Mouse (Mus musculus) limb, embryonic 13.5 days (tissue): Measurements from ENCODE around the gene Inca1. TPM values are rescaled to one million over a fixed set of nuclear protein-coding genes. Genes with fewer than 3 reads are reported as not detected.

Experiments
- ATAC-seq: fragments of 200-750 bp; cut with Nextera tagmentation; 2 replicates; pipeline ENCODE4 v1.8.0; 2017; ENCODE audit warnings: low read depth, moderate number of reproducible peaks, moderate TSS enrichment; ENCODE audit not compliant: low FRiP score
- H3K27ac ChIP-seq: fragments of 300-500 bp; sonication (generic); 2 replicates; pipeline ENCODE4 v1.5.1; 2015; ENCODE audit warnings: inconsistent platforms, mild to moderate bottlenecking, moderate library complexity
- H3K27me3 ChIP-seq: fragments of 300-500 bp; sonication (generic); 2 replicates; pipeline ENCODE4 v1.6.1; 2015; ENCODE audit warnings: mild to moderate bottlenecking, inconsistent platforms
- H3K36me3 ChIP-seq: fragments of 300-500 bp; sonication (generic); 2 replicates; pipeline ENCODE4 v1.6.1; 2015; ENCODE audit warnings: inconsistent platforms, mild to moderate bottlenecking, moderate library complexity
- H3K4me1 ChIP-seq: fragments of 300-500 bp; sonication (generic); 2 replicates; pipeline ENCODE4 v1.6.1; 2015; ENCODE audit warnings: inconsistent platforms
- H3K4me2 ChIP-seq: fragments of 300-500 bp; sonication (generic); replicated peaks from 2 replicates; pipeline ENCODE4 v1.6.1; 2015; ENCODE audit warnings: inconsistent platforms, mild to moderate bottlenecking, moderate library complexity
- H3K4me3 ChIP-seq: fragments of 300-500 bp; sonication (generic); 2 replicates; pipeline ENCODE4 v1.5.1; 2015; ENCODE audit warnings: moderate library complexity, mild to moderate bottlenecking, inconsistent platforms
- H3K9ac ChIP-seq: fragments of 300-500 bp; sonication (generic); 2 replicates; pipeline ENCODE4 v1.6.1; 2015; ENCODE audit warnings: mild to moderate bottlenecking, inconsistent platforms
- H3K9me3 ChIP-seq: fragments of 300-500 bp; sonication (generic); 2 replicates; pipeline ENCODE4 v1.6.1; 2016; ENCODE audit warnings: inconsistent platforms
- WGBS: fragments of 180-500 bp; shearing (Covaris S2); methylation state at CpG from one replicate; pipeline ENCODE4 v1.1.7; 2015; 5-methylcytosine and 5-hydroxymethylcytosine counted together
- polyA plus RNA-seq: library from polyadenylated mRNA; unstranded; fragments of >200 nt; fragmentation: Nextera tagmentation; extraction: Ambion mirVana; gene quantifications from 2 replicates; pipeline ENCODE4 v1.2.1, GENCODE M21; 2015

Gene Inca1
- polyA plus RNA-seq, 1 experiment from 2014 or later: 1.8 TPM

DNA sequence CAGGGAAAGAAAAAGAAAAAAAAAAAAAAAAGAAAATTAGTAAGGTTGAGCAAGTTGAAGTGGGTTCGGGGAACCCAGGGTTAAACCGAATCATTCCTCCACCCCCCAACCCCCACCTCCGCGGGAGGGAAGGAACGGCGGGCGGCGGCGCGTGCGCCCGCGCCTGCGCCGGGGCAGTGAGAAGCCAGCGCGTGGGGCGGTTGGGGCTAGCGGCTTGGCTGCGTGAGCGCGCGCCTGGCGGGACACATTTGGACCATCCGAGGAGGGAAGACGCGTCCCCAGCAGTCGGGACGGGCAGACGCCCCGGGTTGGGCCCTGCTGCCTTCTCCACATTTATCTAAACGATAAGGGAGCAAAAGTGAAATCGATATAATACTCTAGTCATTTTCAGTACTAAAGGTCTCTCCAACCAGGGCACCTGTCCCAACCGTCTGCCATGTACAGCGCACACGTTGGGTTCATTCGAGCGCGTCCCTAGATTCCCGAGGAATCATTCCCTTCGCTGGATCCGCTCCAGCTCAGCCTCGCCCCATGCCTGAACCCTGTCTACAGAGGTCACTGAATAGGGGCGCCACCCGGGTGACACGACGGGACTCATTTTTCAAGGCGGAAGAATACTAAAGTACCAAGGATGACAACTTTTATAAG, 44.9 kb downstream of the Inca1 start:
- H3K4me1 ChIP-seq: peaks cover 61% of the 10 kb centered on the region
- peak overlapping the region; percentile 99 for H3K9ac ChIP-seq
- under 1% methylated on average over 34 of the region's 48 CpGs for WGBS
- H3K36me3 ChIP-seq: peaks cover 31% of the 10 kb centered on the region
- peak overlapping the region; percentile 97 for H3K4me2 ChIP-seq
- no peaks in the 10 kb centered on the region for H3K27me3 ChIP-seq
- peak overlapping the region; percentile 98 for H3K27ac ChIP-seq
- peak overlapping the region; percentile 100 for H3K4me3 ChIP-seq
- peak; percentile 51 for ATAC-seq
- H3K9me3 ChIP-seq: no peaks in the 10 kb centered on the region

DNA sequence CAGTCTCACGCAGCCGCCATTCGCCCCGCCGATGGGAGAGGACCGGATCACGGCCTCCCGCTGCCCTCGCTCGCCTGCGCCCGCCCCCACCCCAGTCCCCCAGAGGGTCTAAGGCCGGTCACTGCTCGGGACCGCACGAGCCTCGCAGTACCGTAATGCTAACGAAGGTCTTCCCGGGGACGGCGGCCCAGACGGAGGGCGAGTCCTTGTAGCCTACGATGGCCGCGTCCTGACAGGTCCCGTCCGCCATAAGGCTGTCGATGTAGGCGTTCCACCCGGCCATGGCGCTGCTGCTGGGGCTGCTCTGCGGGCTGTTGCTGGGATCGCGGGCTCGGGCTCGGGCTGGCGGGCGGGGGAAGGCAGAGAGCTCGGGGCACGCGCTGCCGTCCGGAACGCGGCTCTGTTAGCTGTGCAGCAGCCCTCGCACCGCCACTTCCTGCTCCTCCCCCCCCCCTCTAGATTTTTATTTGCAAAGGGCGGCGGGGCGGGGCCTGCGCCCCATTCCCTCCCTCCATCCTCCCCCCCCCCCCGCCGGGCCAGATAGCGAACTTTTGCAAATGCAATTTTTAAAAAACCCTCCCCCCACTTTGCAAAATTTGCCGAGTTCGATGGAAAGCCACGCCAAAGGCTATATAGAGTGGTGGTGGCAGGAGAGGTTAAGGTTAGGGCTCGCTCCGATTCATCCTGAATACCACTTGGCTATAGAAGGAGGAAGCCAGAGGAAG, 45.6 kb downstream of the Inca1 start, which contains the start of gene Pfn1:
Gene Pfn1 (minus strand): TSS at position 447 of the 725 bp plus-strand sequence.
- Histone ChIP-seq H3K36me3 (peaks cover 38% of the 10 kb centered on the region), H3K4me1 (peaks cover 67% of the 10 kb centered on the region), H3K9ac (peak within 1 kb of the TSS; percentile 99), H3K4me3 (peak within 1 kb of the TSS; percentile 100), H3K27ac (peak within 1 kb of the TSS; percentile 98), H3K9me3 (no peaks in the 10 kb centered on the region), H3K27me3 (no peaks in the 10 kb centered on the region), H3K4me2 (peak within 1 kb of the TSS; percentile 97)
- under 1% methylated on average over 44 of the region's 61 CpGs for WGBS
- peak; percentile 22 for ATAC-seq

DNA sequence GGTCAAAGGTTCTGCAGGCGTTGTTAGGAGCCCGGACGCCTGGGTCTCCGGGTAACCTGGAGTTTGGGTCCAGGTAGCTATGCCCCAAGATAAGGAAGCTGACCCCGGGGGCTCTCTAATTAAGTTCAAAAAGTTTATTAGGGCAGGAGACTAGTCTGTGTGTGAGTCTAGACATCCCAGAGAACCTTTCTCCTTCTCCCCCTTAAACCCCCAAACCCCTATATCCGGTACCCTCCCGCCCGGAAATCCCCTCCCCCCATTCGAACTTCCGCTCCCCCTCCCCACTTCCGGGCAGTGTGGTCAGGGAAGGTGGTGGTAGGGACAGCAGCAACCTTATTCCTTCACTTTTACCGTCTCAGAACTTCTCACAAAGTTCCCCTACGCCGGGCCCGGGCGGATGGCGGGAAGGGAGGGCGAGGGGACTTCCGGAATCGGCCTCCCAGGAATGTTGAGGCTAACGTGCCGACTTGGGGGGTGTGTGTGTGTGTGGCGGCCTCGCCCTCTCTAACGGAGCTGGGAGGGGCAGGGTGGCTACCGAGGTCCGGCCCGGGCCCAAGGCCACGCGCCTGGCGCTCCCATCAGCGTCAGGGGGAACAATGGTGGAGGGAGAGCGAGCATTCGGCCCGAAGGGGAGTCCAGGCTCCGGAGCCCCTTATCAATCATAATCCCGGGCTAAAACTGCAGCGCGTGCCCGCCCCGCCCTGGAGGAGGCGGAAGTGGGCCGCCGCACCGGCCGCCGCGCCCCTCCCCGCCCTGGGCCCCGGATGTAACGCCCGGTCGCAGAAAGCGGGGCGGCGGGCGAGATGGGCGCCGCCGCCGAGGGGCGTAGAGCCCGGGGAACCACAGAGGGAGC, 46.4 kb downstream of the Inca1 start:
- peak; percentile 42; the same call in 1 of the 2 replicates for ATAC-seq
- WGBS: under 1% methylated on average over 63 of the region's 63 CpGs
- Histone ChIP-seq H3K36me3 (peaks cover 46% of the 10 kb centered on the region), H3K9me3 (no peaks in the 10 kb centered on the region), H3K9ac (peak overlapping the region; percentile 99), H3K4me1 (peaks cover 70% of the 10 kb centered on the region), H3K4me3 (peak overlapping the region; percentile 100), H3K27ac (peak overlapping the region; percentile 98), H3K27me3 (no peaks in the 10 kb centered on the region), H3K4me2 (peak overlapping the region; percentile 97)

GRCm38 (mm10) chr11:70652884-70653344, 47.0 kb downstream of the Inca1 start:
- peaks cover 50% of the 10 kb centered on the region for H3K36me3 ChIP-seq
- WGBS: 43% methylated on average over 6 of the region's 6 CpGs
- H3K4me2 ChIP-seq: peak overlapping the region; percentile 97

GRCm38 (mm10) chr11:70652029-70652883, 47.7 kb downstream of the Inca1 start:
- Histone ChIP-seq H3K4me3 (peak overlapping the region; percentile 100), H3K27me3 (no peaks in the 10 kb centered on the region), H3K4me2 (peak overlapping the region; percentile 97), H3K9me3 (no peaks in the 10 kb centered on the region), H3K4me1 (peaks cover 64% of the 10 kb centered on the region), H3K36me3 (peaks cover 50% of the 10 kb centered on the region), H3K27ac (peak overlapping the region; percentile 98), H3K9ac (peak overlapping the region; percentile 99)
- WGBS: 46% methylated on average over 12 of the region's 12 CpGs
- ATAC-seq: no peak

More at GRCm38 (mm10) chr11:70652884-70653344, 47.0 kb downstream of the Inca1 start:
- no peak for ATAC-seq
- Histone ChIP-seq H3K9me3 (no peaks in the 10 kb centered on the region), H3K27ac (peak overlapping the region; percentile 98), H3K9ac (peak overlapping the region; percentile 99), H3K4me1 (peaks cover 70% of the 10 kb centered on the region), H3K4me3 (peak overlapping the region; percentile 100), H3K27me3 (no peaks in the 10 kb centered on the region)

GRCm38 (mm10) chr11:70651391-70651790, 48.6 kb downstream of the Inca1 start:
- H3K9ac ChIP-seq: peak overlapping the region; percentile 14; the same call in 1 of the 2 replicates
- H3K4me2 ChIP-seq: peak overlapping the region; percentile 97
- no peaks in the 10 kb centered on the region for H3K27me3 ChIP-seq
- peaks cover 50% of the 10 kb centered on the region for H3K36me3 ChIP-seq
- H3K9me3 ChIP-seq: no peaks in the 10 kb centered on the region
- no peak for ATAC-seq
- WGBS: 76% methylated on average over 2 of the region's 2 CpGs
- peaks cover 56% of the 10 kb centered on the region for H3K4me1 ChIP-seq
- H3K4me3 ChIP-seq: peak overlapping the region; percentile 100
- H3K27ac ChIP-seq: no peak overlapping the region

GRCm38 (mm10) chr11:70650322-70651175, 49.4 kb downstream of the Inca1 start:
- no peak overlapping the region for H3K9ac ChIP-seq
- no peak overlapping the region for H3K27ac ChIP-seq
- H3K27me3 ChIP-seq: no peaks in the 10 kb centered on the region
- H3K36me3 ChIP-seq: peaks cover 54% of the 10 kb centered on the region
- H3K4me3 ChIP-seq: peak overlapping the region; percentile 100; the same call in 1 of the 2 replicates
- H3K4me1 ChIP-seq: peaks cover 56% of the 10 kb centered on the region
- WGBS: 76% methylated on average over 12 of the region's 12 CpGs
- H3K4me2 ChIP-seq: peak overlapping the region; percentile 97
- ATAC-seq: no peak
- no peaks in the 10 kb centered on the region for H3K9me3 ChIP-seq

- Histone ChIP-seq H3K4me2 (peak overlapping the region; percentile 99), H3K9ac (peak overlapping the region; percentile 92; the same call in 1 of the 2 replicates), H3K9me3 (no peaks in the 10 kb centered on the region), H3K36me3 (peaks cover 67% of the 10 kb centered on the region), H3K27ac (no peak overlapping the region), H3K27me3 (no peaks in the 10 kb centered on the region), H3K4me3 (peak overlapping the region; percentile 91), H3K4me1 (peaks cover 61% of the 10 kb centered on the region)
- WGBS: 74% methylated on average over 8 of the region's 8 CpGs
- no peak for ATAC-seq
Observed at GRCm38 (mm10) chr11:70649185-70649734, 50.7 kb downstream of the Inca1 start.

- peaks cover 61% of the 10 kb centered on the region for H3K4me1 ChIP-seq
- 82% methylated on average over 4 of the region's 4 CpGs for WGBS
- H3K9me3 ChIP-seq: no peaks in the 10 kb centered on the region
- no peak for ATAC-seq
- H3K27me3 ChIP-seq: no peaks in the 10 kb centered on the region
- H3K9ac ChIP-seq: peak overlapping the region; percentile 92
- H3K27ac ChIP-seq: no peak overlapping the region
- peak overlapping the region; percentile 91 for H3K4me3 ChIP-seq
- peak overlapping the region; percentile 99 for H3K4me2 ChIP-seq
- H3K36me3 ChIP-seq: peaks cover 71% of the 10 kb centered on the region
Observed at GRCm38 (mm10) chr11:70648512-70648911, 51.4 kb downstream of the Inca1 start.

- WGBS: 5% methylated on average over 28 of the region's 28 CpGs
- H3K4me1 ChIP-seq: peaks cover 58% of the 10 kb centered on the region
- peak overlapping the region; percentile 99 for H3K4me2 ChIP-seq
- H3K36me3 ChIP-seq: peaks cover 71% of the 10 kb centered on the region
- no peak for ATAC-seq
- no peaks in the 10 kb centered on the region for H3K27me3 ChIP-seq
- H3K9ac ChIP-seq: peak overlapping the region; percentile 92
- peak overlapping the region; percentile 90 for H3K27ac ChIP-seq
- peak overlapping the region; percentile 91 for H3K4me3 ChIP-seq
- no peaks in the 10 kb centered on the region for H3K9me3 ChIP-seq
Observed at GRCm38 (mm10) chr11:70647716-70648420, 52.1 kb downstream of the Inca1 start.
